Mouse (Mus musculus) duodenum, adult 2 months (tissue): Measurements from ENCODE around the gene Minos1. TPM values are rescaled to one million over a fixed set of nuclear protein-coding genes. Genes with fewer than 3 reads are reported as not detected.

ENCODE experiments used
- polyA plus RNA-seq: library from polyadenylated mRNA; depleted of rRNA; stranded (reverse); fragments of >200 nt; gene quantifications from 2 replicates; pipeline ENCODE4 v1.2.3, GENCODE M21; 2012; ENCODE audit warnings: low replicate concordance; rRNA removed

Minos1 gene
- polyA plus RNA-seq, result 21.5 and 48.2 TPM in 2 replicates

DNA sequence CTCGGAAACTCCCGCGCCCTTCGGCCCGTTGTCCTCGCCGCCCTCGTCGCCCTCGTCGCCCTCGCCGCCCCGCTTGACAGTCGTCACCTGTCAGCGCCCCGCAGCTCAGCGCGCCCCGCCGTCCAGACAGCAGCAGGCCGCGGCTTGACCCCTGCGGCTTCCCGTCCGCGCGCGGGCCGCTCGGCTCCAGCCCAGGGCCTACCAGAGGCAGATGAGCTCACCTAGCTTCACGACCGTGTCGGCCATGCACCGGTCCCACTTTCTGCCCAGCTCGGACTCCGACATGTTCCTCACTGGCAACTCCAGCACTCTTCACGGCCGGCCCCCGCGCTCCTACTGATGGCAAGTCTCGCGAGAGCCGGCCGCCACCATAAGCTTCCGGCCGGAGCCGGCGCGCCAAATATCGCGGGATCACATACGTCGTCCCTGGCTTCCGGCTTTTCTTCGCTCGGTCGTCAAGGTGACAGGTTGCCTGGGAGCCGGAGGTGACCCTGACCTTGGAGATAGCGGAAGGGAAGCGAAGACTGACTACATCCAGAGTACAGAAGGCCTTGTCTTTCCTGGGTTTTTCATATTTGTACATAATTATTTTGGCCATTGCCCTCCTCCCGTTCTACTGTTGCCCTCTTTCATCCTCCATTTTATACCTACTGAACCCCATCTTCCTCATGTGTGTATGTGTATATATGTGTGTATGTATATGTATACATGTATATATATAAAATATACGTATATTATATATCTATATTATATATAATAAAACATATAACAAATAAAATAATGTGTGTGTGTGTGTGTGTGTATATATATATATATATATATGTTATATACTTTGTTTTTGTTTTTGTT is at the start of gene Minos1:
TSS of gene Minos1 (minus strand) at position 413 of the 849 bp plus-strand sequence.

DNA sequence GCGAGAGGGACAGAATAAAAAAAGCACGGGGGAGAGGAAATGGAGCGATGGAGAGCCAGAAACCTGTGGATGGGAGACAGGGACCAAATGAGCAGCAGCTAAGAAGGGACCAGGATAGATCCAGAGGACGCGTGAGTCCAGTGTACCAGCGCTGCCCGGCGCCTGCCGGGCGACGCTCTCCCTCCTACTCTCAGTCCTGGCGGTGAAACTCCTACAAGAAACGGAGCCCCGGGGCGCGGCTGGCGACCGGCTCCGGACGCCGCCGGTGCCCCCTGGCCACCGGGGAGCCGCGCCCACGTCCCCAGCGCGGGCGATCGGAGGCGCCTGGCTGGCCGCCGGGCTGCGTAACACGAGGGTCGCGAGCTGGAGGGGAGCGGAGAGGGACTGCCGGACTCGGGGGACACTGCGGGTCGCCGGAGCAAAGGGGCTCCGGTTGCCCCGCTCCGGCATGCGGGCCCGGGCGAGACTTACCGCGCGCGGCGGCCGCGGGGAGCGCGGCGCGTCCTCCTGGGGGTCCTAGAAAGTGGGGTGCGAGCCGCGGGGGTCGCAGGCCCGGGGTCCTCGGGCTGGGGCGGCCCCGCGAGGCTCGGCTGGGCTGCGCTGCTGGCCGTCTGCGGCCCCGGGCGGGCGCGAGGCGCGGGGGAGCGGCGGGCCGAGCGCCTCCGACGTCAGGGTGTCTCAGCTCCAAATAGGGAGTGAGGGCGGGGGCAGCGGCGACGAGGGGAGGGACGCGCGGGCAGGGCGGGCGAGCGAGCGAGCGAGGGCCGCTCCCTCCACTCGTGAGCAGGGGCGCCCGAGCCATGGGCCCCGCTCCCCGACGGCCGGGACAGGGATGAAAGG is 38.3 kb downstream of the Minos1 start, which contains the start of gene Nbl1:
TSS of gene Nbl1 (minus strand) at position 638 of the 840 bp plus-strand sequence.

DNA sequence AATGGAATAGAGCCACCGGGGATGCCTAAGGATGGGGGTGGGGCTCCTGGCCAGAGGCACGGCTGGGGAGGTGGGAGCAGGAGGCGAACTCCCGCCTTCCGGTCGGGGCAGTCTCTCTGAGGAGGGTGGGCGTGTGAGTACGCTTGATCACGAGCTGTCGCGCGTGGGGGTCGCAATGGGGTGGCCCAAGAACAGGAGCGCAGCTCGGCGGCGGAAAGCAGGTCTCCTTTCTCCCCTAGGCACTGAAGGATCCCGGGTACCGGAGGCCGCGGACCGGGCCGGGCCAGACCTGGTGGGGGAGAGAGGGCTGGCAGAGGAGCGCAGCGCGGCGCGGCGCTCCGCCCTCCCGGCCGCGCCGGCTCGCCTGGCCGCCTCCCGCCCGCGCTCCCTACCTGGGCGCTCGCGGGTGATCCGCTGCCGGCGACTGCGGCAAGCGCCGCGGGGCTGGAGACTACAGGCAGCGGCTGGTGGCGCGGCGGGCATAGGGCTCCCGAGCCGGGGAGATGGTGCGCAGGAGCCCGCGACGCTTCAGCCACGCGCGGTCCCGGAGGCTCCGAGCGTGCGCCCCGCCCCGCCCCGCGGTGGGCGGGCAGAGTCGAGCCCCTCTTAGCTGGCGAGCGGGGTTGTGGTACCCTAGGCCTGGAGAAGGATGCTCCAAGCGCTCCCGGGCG is 55.7 kb downstream of the Minos1 start, which contains the start of gene Htr6:
TSS of gene Htr6 (minus strand) at position 530 of the 671 bp plus-strand sequence.

Other genes with a start within 250 kb of the Minos1 start
- gene Otud3, start 217.2 kb downstream of the Minos1 start, polyA plus RNA-seq, result 4.5 and 7.6 TPM in 2 replicates
- gene Rnf186, start 164.0 kb downstream of the Minos1 start, polyA plus RNA-seq, result 398 and 463 TPM in 2 replicates
- gene Tmco4, start 158.2 kb downstream of the Minos1 start, polyA plus RNA-seq, result 36.4 and 36.5 TPM in 2 replicates
- 1.2 and 3.3 TPM in 2 replicates for gene Htr6, start 55.5 kb downstream of the Minos1 start, polyA plus RNA-seq
- 125 and 184 TPM in 2 replicates for gene Nbl1, start 38.1 kb downstream of the Minos1 start, polyA plus RNA-seq
- 90.5 and 258 TPM in 2 replicates for gene Capzb, start 61.8 kb upstream of the Minos1 start, polyA plus RNA-seq
- gene Pqlc2, start 179.6 kb upstream of the Minos1 start, polyA plus RNA-seq, result 36.9 and 60.6 TPM in 2 replicates
- gene Akr7a5, start 179.6 kb upstream of the Minos1 start, polyA plus RNA-seq, result 172 and 409 TPM in 2 replicates
- 6.3 and 10.8 TPM in 2 replicates for gene Mrto4, start 221.5 kb upstream of the Minos1 start, polyA plus RNA-seq
- gene Emc1, start 221.5 kb upstream of the Minos1 start, polyA plus RNA-seq, result 10.5 and 17.2 TPM in 2 replicates
- 131 and 144 TPM in 2 replicates for gene Ubr4, start 221.5 kb upstream of the Minos1 start, polyA plus RNA-seq